Mouse (Mus musculus) limb, embryonic 11.5 days (tissue): ENCODE data around the gene Rsbn1l. TPM values are rescaled to one million over a fixed set of nuclear protein-coding genes. Genes with fewer than 3 reads are reported as not detected.

ENCODE experiments used
- ATAC-seq: fragments of 200-750 bp; cut with Nextera tagmentation; 2 replicates; pipeline ENCODE4 v1.8.0; 2017; ENCODE audit warnings: low read depth; ENCODE audit not compliant: insufficient number of reproducible peaks, low FRiP score, low TSS enrichment
- DNase-seq: peaks from one replicate; pipeline ENCODE4 v3.0.0-alpha.2; 2015; ENCODE audit warnings: low spot score
- H3K27ac ChIP-seq: fragments of 300-500 bp; sonication (generic); replicated peaks from 2 replicates; pipeline ENCODE4 v1.5.1; 2014; ENCODE audit warnings: low read depth, mild to moderate bottlenecking, low read length
- H3K27me3 ChIP-seq: fragments of 300-500 bp; sonication (generic); 2 replicates; pipeline ENCODE4 v1.6.1; 2014; ENCODE audit warnings: mild to moderate bottlenecking, low read length, mixed read lengths; ENCODE audit not compliant: control insufficient read depth, insufficient read depth
- H3K36me3 ChIP-seq: fragments of 300-500 bp; sonication (generic); 2 replicates; pipeline ENCODE4 v1.6.1; 2014; ENCODE audit warnings: mild to moderate bottlenecking, low read length, moderate library complexity, mixed read lengths; ENCODE audit not compliant: control insufficient read depth, insufficient read depth
- H3K4me1 ChIP-seq: fragments of 300-500 bp; sonication (generic); 2 replicates; pipeline ENCODE4 v1.6.1; 2014; ENCODE audit warnings: low read length, mixed read lengths; ENCODE audit not compliant: control insufficient read depth, insufficient read depth
- H3K4me2 ChIP-seq: fragments of 300-500 bp; sonication (generic); 2 replicates; pipeline ENCODE4 v1.6.1; 2014; ENCODE audit warnings: low read depth, mild to moderate bottlenecking, moderate library complexity; ENCODE audit not compliant: severe bottlenecking
- H3K4me3 ChIP-seq: fragments of 300-500 bp; sonication (generic); 2 replicates; pipeline ENCODE4 v1.5.1; 2014; ENCODE audit warnings: low read depth, low read length
- H3K9ac ChIP-seq: fragments of 300-500 bp; sonication (generic); 2 replicates; pipeline ENCODE4 v1.6.1; 2014; ENCODE audit warnings: mild to moderate bottlenecking, low read length
- H3K9me3 ChIP-seq: fragments of 300-500 bp; sonication (generic); 2 replicates; pipeline ENCODE4 v1.6.1; 2016; ENCODE audit warnings: low read length; ENCODE audit not compliant: control insufficient read depth
- WGBS: fragments of 180-500 bp; shearing (Covaris S2); extraction: QIAGEN DNeasy Blood & Tissue Kit; methylation state at CpG from one replicate; pipeline ENCODE4 v1.1.7; 2014; 5-methylcytosine and 5-hydroxymethylcytosine counted together
- polyA plus RNA-seq: library from polyadenylated mRNA; unstranded; fragments of >200 nt; fragmentation: Nextera tagmentation; extraction: Ambion mirVana; gene quantifications from 2 replicates; pipeline ENCODE4 v1.2.1, GENCODE M21; 2014

The Rsbn1l gene
- polyA plus RNA-seq, 1 experiment from 2014 or later = 7.1 TPM

- no peak overlapping the region for H3K9ac ChIP-seq
- no peaks in the 10 kb centered on the region for H3K9me3 ChIP-seq
- ATAC-seq (no peak), DNase-seq (peak; percentile 66)
- H3K4me2 ChIP-seq = no peak overlapping the region
- no peaks in the 10 kb centered on the region; the same call in 1 of the 2 replicates for H3K36me3 ChIP-seq
- no peak overlapping the region for H3K4me3 ChIP-seq
- no peaks in the 10 kb centered on the region for H3K4me1 ChIP-seq
- no peak overlapping the region for H3K27ac ChIP-seq
- H3K27me3 ChIP-seq = no peaks in the 10 kb centered on the region
- 75% methylated on average over 11 of the region's 11 CpGs for WGBS
Observed at GRCm38 (mm10) chr5:20913372-20914275, 42.6 kb downstream of the Rsbn1l start.

DNA sequence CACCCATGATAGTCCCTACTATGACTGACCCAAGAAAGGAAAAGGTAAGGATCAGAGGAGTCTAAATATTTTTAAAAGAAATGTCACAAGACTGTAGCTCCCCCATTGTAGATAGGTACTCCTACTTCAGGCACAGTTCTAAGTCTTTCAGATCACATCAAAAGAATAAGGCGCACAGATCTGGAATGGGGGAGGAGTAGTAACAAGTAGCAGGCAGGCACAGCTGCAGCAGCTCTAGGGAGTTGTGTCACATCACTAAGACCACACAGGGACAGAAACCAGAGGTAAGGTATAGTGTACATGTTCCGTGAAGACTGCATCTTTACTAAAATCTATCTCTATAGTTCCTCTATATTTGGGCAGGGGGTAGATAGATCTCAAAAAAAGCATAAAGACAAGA lies 44.5 kb downstream of the Rsbn1l start:
- no peaks in the 10 kb centered on the region for H3K27me3 ChIP-seq

GRCm38 (mm10) chr5:20906191-20906590 lies 50.0 kb downstream of the Rsbn1l start:
- 93% methylated on average over 7 of the region's 7 CpGs for WGBS
- H3K4me2 ChIP-seq = no peak overlapping the region
- no peaks in the 10 kb centered on the region for H3K4me1 ChIP-seq
- no peak overlapping the region for H3K4me3 ChIP-seq
- no peak for DNase-seq
- H3K36me3 ChIP-seq = 0 out of 2 replicates have a peak, but pooled peaks cover 10% of the 10 kb centered on the region
- no peak overlapping the region for H3K27ac ChIP-seq
- no peaks in the 10 kb centered on the region for H3K9me3 ChIP-seq
- no peak overlapping the region for H3K9ac ChIP-seq
- no peaks in the 10 kb centered on the region for H3K27me3 ChIP-seq
- no peak for ATAC-seq

More for the DNA sequence above, 44.5 kb downstream of the Rsbn1l start:
- Histone ChIP-seq H3K4me2 (no peak overlapping the region), H3K27ac (no peak overlapping the region), H3K9me3 (no peaks in the 10 kb centered on the region), H3K9ac (no peak overlapping the region), H3K36me3 (no peaks in the 10 kb centered on the region; the same call in 1 of the 2 replicates), H3K4me1 (no peaks in the 10 kb centered on the region), H3K4me3 (no peak overlapping the region)
- DNase-seq (no peak), ATAC-seq (no peak)
- WGBS = 77% methylated on average over 2 of the region's 2 CpGs

DNA sequence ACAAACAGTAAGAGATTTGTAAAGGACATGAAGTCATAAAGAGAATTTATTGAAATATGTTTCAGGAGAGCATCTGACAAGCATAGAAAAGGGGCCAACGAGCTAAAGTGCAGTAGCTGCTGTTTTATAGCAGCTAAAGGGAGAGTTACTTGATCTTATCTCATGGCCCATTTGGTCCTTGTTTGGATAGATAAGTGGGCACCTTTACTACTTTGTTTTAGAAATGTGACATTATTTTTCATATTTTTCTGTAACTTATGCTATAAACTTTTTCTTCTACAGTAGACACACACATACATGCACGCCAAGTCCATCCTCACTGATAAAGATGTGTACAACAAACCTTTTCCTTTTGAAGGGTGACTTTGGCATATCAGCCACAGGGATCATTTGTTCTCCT lies 50.8 kb downstream of the Rsbn1l start:
- Histone ChIP-seq H3K4me1 (no peaks in the 10 kb centered on the region), H3K36me3 (0 out of 2 replicates have a peak, but pooled peaks cover 10% of the 10 kb centered on the region), H3K9ac (no peak overlapping the region), H3K4me2 (no peak overlapping the region), H3K9me3 (no peaks in the 10 kb centered on the region), H3K27me3 (no peaks in the 10 kb centered on the region), H3K27ac (no peak overlapping the region), H3K4me3 (no peak overlapping the region)
- DNase-seq (no peak), ATAC-seq (no peak)
- WGBS = 72% methylated on average over 2 of the region's 2 CpGs

DNA sequence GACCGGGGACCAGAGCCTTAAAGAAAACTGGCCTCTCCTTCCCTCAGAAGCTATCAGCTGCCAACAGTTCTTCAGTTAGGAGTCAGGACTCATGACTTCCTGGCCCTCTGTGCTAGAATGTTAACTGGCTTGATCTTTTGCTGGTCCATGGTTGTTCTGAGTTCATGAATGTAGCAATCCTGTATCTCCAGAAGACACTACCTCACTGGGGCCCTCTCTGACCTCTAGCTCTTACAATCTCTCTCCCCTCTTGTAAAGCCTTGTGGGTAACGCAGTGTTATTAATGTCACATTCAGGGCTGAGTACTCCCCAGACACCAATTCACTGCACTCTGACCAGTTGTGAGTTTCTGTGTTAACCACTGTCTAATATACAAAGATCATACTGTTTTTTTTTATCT lies 51.6 kb downstream of the Rsbn1l start:
- H3K27me3 ChIP-seq = no peaks in the 10 kb centered on the region
- H3K36me3 ChIP-seq = 0 out of 2 replicates have a peak, but pooled peaks cover 10% of the 10 kb centered on the region
- H3K27ac ChIP-seq = no peak overlapping the region
- WGBS = 92% methylated on average over 2 of the region's 2 CpGs
- H3K4me2 ChIP-seq = no peak overlapping the region
- H3K4me1 ChIP-seq = no peaks in the 10 kb centered on the region
- DNase-seq = no peak
- no peak overlapping the region for H3K4me3 ChIP-seq
- no peak overlapping the region for H3K9ac ChIP-seq
- no peaks in the 10 kb centered on the region for H3K9me3 ChIP-seq
- no peak for ATAC-seq

- Histone ChIP-seq H3K36me3 (0 out of 2 replicates have a peak, but pooled peaks cover 12% of the 10 kb centered on the region), H3K4me1 (no peaks in the 10 kb centered on the region), H3K27ac (no peak overlapping the region), H3K4me2 (no peak overlapping the region), H3K9me3 (no peaks in the 10 kb centered on the region), H3K9ac (no peak overlapping the region), H3K27me3 (no peaks in the 10 kb centered on the region), H3K4me3 (no peak overlapping the region)
- no peak for ATAC-seq
- 98% methylated on average over 2 of the region's 2 CpGs for WGBS
- DNase-seq = no peak
Observed at GRCm38 (mm10) chr5:20897446-20898167, 58.6 kb downstream of the Rsbn1l start.

DNA sequence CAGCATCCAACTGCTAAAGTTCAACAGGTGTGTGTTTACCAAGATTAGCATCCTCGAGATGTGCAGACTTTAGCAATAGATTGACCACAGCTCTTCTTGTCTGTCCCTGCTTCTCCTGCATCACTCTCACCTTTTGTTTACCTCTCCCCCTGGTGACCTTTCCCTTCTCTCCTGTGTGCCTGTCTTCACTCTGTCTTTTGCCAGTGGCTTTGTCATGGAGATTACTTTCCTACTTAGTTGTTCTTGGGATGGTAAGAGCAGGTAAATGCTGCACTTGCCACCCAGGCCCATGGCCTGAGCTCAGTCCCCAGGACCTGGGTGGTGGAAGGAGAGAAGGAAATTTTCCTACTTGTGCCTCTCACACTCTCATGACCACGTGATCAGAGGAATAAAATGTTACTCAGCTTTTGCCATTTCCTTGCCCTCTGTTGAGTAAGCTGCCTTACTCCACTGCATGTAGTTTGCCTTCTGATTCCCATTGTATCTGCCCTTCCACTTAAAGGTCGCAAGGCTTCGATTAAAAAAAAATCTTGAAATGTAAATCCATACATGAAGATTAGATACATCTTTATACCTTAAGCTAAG lies 72.1 kb downstream of the Rsbn1l start:
- ATAC-seq = no peak
- peaks cover 2% of the 10 kb centered on the region; the same call in 1 of the 2 replicates for H3K36me3 ChIP-seq
- H3K27me3 ChIP-seq = no peaks in the 10 kb centered on the region
- no peak overlapping the region for H3K9ac ChIP-seq
- H3K9me3 ChIP-seq = no peaks in the 10 kb centered on the region
- H3K4me2 ChIP-seq = no peak overlapping the region; the same call in 1 of the 2 replicates
- no peak overlapping the region for H3K27ac ChIP-seq
- H3K4me1 ChIP-seq = no peaks in the 10 kb centered on the region
- 76% methylated on average over 4 of the region's 4 CpGs for WGBS
- DNase-seq = no peak
- H3K4me3 ChIP-seq = no peak overlapping the region
